Mouse (Mus musculus) spleen, adult 18-20 months (tissue): ENCODE data around the gene Tmem56.

Experiments
- DNase-seq, 2 experiments: peaks; one replicate each; pipeline ENCODE4 v3.0.0; 2022; ENCODE audit warnings: mixed read lengths in 2 of 2

Gene Tmem56

GRCm38 (mm10) chr3:121277557-121277956 lies 5.3 kb downstream of the Tmem56 start:
- no peak for DNase-seq

GRCm38 (mm10) chr3:121277009-121277408 lies 5.9 kb downstream of the Tmem56 start:
- DNase-seq = no peak

- DNase-seq = no peak
Measured at GRCm38 (mm10) chr3:121274010-121274409, 8.9 kb downstream of the Tmem56 start.

- DNase-seq = no peak
Measured at GRCm38 (mm10) chr3:121272577-121272976, 10.3 kb downstream of the Tmem56 start.

- DNase-seq = no peak
Measured at GRCm38 (mm10) chr3:121267283-121267682, 15.6 kb downstream of the Tmem56 start.

- DNase-seq = no peak
Measured at GRCm38 (mm10) chr3:121264242-121264641, 18.7 kb downstream of the Tmem56 start.

- DNase-seq = peak in 1 of 2 experiments; percentile 11
Measured at GRCm38 (mm10) chr3:121263205-121263548, 19.7 kb downstream of the Tmem56 start.

GRCm38 (mm10) chr3:121262521-121263204 lies 20.2 kb downstream of the Tmem56 start:
- peak in 1 of 2 experiments; percentile 12 for DNase-seq

GRCm38 (mm10) chr3:121261939-121262520 lies 20.9 kb downstream of the Tmem56 start:
- DNase-seq = no peak

GRCm38 (mm10) chr3:121261251-121261650 lies 21.6 kb downstream of the Tmem56 start:
- DNase-seq = no peak

- no peak for DNase-seq
Measured at GRCm38 (mm10) chr3:121260831-121261230, 22.1 kb downstream of the Tmem56 start.

- DNase-seq = no peak
Measured at GRCm38 (mm10) chr3:121260041-121260440, 22.9 kb downstream of the Tmem56 start.

- DNase-seq = no peak
Measured at GRCm38 (mm10) chr3:121258521-121259478, 24.1 kb downstream of the Tmem56 start.

- no peak for DNase-seq
Measured at GRCm38 (mm10) chr3:121257418-121257817, 25.5 kb downstream of the Tmem56 start.

- DNase-seq = no peak
Measured at GRCm38 (mm10) chr3:121256131-121256530, 26.8 kb downstream of the Tmem56 start.

- DNase-seq = no peak
Measured at GRCm38 (mm10) chr3:121255501-121255900, 27.4 kb downstream of the Tmem56 start.

GRCm38 (mm10) chr3:121250576-121251433 lies 32.1 kb downstream of the Tmem56 start:
- no peak for DNase-seq

- no peak for DNase-seq
Measured at GRCm38 (mm10) chr3:121250048-121250447, 32.9 kb downstream of the Tmem56 start.

- DNase-seq = peak in 1 of 2 experiments; percentile 16
Measured at GRCm38 (mm10) chr3:121242941-121243340, 40.0 kb downstream of the Tmem56 start.

GRCm38 (mm10) chr3:121242111-121242936 lies 40.6 kb downstream of the Tmem56 start:
- DNase-seq = no peak

GRCm38 (mm10) chr3:121240362-121241040 lies 42.4 kb downstream of the Tmem56 start:
- no peak for DNase-seq
